Mouse (Mus musculus) neural tube, embryonic 15.5 days (tissue): ENCODE measurements at regions not wholly inside any gene's neighbourhood (a gene's known extent, or its start where the extent isn't known, plus 50 kb on each side); places are given as distances from the start of the nearest gene placed in this dataset.

Experiments
- ATAC-seq: fragments of 200-750 bp; cut with Nextera tagmentation; 2 replicates; pipeline ENCODE4 v1.8.0; 2017; ENCODE audit warnings: mild to moderate bottlenecking, moderate TSS enrichment, moderate library complexity; ENCODE audit not compliant: low FRiP score
- H3K27ac ChIP-seq: fragments of 300-500 bp; sonication (generic); replicated peaks from 2 replicates; pipeline ENCODE4 v1.5.1; 2015; ENCODE audit warnings: mild to moderate bottlenecking, inconsistent platforms
- H3K27me3 ChIP-seq: fragments of 300-500 bp; sonication (generic); replicated peaks from 2 replicates; pipeline ENCODE4 v1.6.1; 2015; ENCODE audit warnings: inconsistent platforms
- H3K36me3 ChIP-seq: fragments of 300-500 bp; sonication (generic); 2 replicates; pipeline ENCODE4 v1.6.1; 2015; ENCODE audit warnings: inconsistent platforms
- H3K4me1 ChIP-seq: fragments of 300-500 bp; sonication (generic); 2 replicates; pipeline ENCODE4 v1.6.1; 2015; ENCODE audit warnings: inconsistent platforms
- H3K4me2 ChIP-seq: fragments of 300-500 bp; sonication (generic); 2 replicates; pipeline ENCODE4 v1.6.1; 2015; ENCODE audit warnings: inconsistent platforms, mild to moderate bottlenecking, moderate library complexity
- H3K4me3 ChIP-seq: fragments of 300-500 bp; sonication (generic); replicated peaks from 2 replicates; pipeline ENCODE4 v1.5.1; 2015; ENCODE audit warnings: mild to moderate bottlenecking, inconsistent platforms
- H3K9ac ChIP-seq: fragments of 300-500 bp; sonication (generic); replicated peaks from 2 replicates; pipeline ENCODE4 v1.6.1; 2015; ENCODE audit warnings: mild to moderate bottlenecking, inconsistent platforms
- H3K9me3 ChIP-seq: fragments of 300-500 bp; sonication (generic); replicated peaks from 2 replicates; pipeline ENCODE4 v1.6.1; 2016; ENCODE audit warnings: inconsistent platforms
- WGBS: fragments of 180-500 bp; shearing (Covaris S2); methylation state at CpG from one replicate; pipeline ENCODE4 v1.1.7; 2015; ENCODE audit warnings: mixed read lengths; 5-methylcytosine and 5-hydroxymethylcytosine counted together

- WGBS, result 38% methylated on average over 4 of the region's 4 CpGs
- Histone ChIP-seq H3K36me3 (no peaks in the 10 kb centered on the region), H3K9me3 (no peaks in the 10 kb centered on the region)
Measured at GRCm38 (mm10) chr5:41051948-41052347, 656.0 kb downstream of the Rab28 start.

GRCm38 (mm10) chr5:41048515-41048914, 659.4 kb downstream of the Rab28 start:
- Histone ChIP-seq H3K9ac (no peak overlapping the region), H3K4me3 (no peak overlapping the region), H3K36me3 (no peaks in the 10 kb centered on the region), H3K9me3 (no peaks in the 10 kb centered on the region), H3K4me1 (no peaks in the 10 kb centered on the region), H3K27ac (no peak overlapping the region), H3K4me2 (no peak overlapping the region), H3K27me3 (peaks cover 5% of the 10 kb centered on the region; the same call in 1 of the 2 replicates)
- peak; percentile 77 for ATAC-seq
- WGBS, result 19% methylated on average over 1 of the region's 1 CpGs

More at GRCm38 (mm10) chr5:41051948-41052347, 656.0 kb downstream of the Rab28 start:
- Histone ChIP-seq H3K27ac (no peak overlapping the region), H3K4me1 (no peaks in the 10 kb centered on the region), H3K9ac (no peak overlapping the region), H3K4me2 (no peak overlapping the region), H3K27me3 (peaks cover 7% of the 10 kb centered on the region; the same call in 1 of the 2 replicates), H3K4me3 (no peak overlapping the region)
- no peak; the same call in 1 of the 2 replicates for ATAC-seq

- ATAC-seq, result no peak
- Histone ChIP-seq H3K27me3 (no peaks in the 10 kb centered on the region), H3K4me1 (no peaks in the 10 kb centered on the region), H3K36me3 (no peaks in the 10 kb centered on the region), H3K27ac (no peak overlapping the region), H3K4me2 (no peak overlapping the region), H3K4me3 (no peak overlapping the region), H3K9ac (no peak overlapping the region), H3K9me3 (no peaks in the 10 kb centered on the region)
- WGBS, result 76% methylated on average over 1 of the region's 1 CpGs
Measured at GRCm38 (mm10) chr5:41045221-41045620, 662.7 kb downstream of the Rab28 start.

- Histone ChIP-seq H3K9me3 (no peaks in the 10 kb centered on the region), H3K4me3 (no peak overlapping the region), H3K27ac (no peak overlapping the region), H3K36me3 (no peaks in the 10 kb centered on the region), H3K4me1 (no peaks in the 10 kb centered on the region), H3K27me3 (no peaks in the 10 kb centered on the region), H3K4me2 (no peak overlapping the region), H3K9ac (no peak overlapping the region)
- peak; percentile 75 for ATAC-seq
Measured at GRCm38 (mm10) chr5:41044465-41044864, 663.5 kb downstream of the Rab28 start.

GRCm38 (mm10) chr5:41038790-41039189, 669.2 kb downstream of the Rab28 start:
- H3K27ac ChIP-seq, result no peak overlapping the region
- H3K9ac ChIP-seq, result no peak overlapping the region
- H3K4me2 ChIP-seq, result no peak overlapping the region
- no peaks in the 10 kb centered on the region for H3K4me1 ChIP-seq
- H3K27me3 ChIP-seq, result no peaks in the 10 kb centered on the region
- H3K36me3 ChIP-seq, result no peaks in the 10 kb centered on the region
- H3K4me3 ChIP-seq, result no peak overlapping the region
- ATAC-seq, result no peak
- 86% methylated on average over 4 of the region's 4 CpGs for WGBS
- no peaks in the 10 kb centered on the region for H3K9me3 ChIP-seq

- 73% methylated on average over 3 of the region's 3 CpGs for WGBS
- Histone ChIP-seq H3K4me1 (no peaks in the 10 kb centered on the region), H3K27ac (no peak overlapping the region), H3K9ac (no peak overlapping the region), H3K27me3 (no peaks in the 10 kb centered on the region), H3K4me2 (no peak overlapping the region), H3K4me3 (no peak overlapping the region), H3K36me3 (no peaks in the 10 kb centered on the region), H3K9me3 (no peaks in the 10 kb centered on the region)
- ATAC-seq, result no peak
Measured at GRCm38 (mm10) chr5:41006692-41007091, 701.3 kb downstream of the Rab28 start.

GRCm38 (mm10) chr5:40986562-40986961, 721.4 kb downstream of the Rab28 start:
- Histone ChIP-seq H3K9me3 (no peaks in the 10 kb centered on the region), H3K27ac (no peak overlapping the region), H3K4me3 (no peak overlapping the region), H3K4me1 (no peaks in the 10 kb centered on the region), H3K27me3 (no peaks in the 10 kb centered on the region), H3K9ac (no peak overlapping the region), H3K4me2 (no peak overlapping the region), H3K36me3 (no peaks in the 10 kb centered on the region)
- 45% methylated on average over 7 of the region's 7 CpGs for WGBS
- ATAC-seq, result no peak

- Histone ChIP-seq H3K4me3 (no peak overlapping the region), H3K4me1 (no peaks in the 10 kb centered on the region), H3K4me2 (no peak overlapping the region), H3K27ac (no peak overlapping the region), H3K9ac (no peak overlapping the region), H3K9me3 (no peaks in the 10 kb centered on the region), H3K27me3 (no peaks in the 10 kb centered on the region), H3K36me3 (no peaks in the 10 kb centered on the region)
- ATAC-seq, result no peak; the same call in 1 of the 2 replicates
- 94% methylated on average over 1 of the region's 1 CpGs for WGBS
Measured at GRCm38 (mm10) chr5:40974892-40975291, 733.1 kb downstream of the Rab28 start.

- Histone ChIP-seq H3K9me3 (no peaks in the 10 kb centered on the region), H3K27me3 (no peaks in the 10 kb centered on the region), H3K27ac (no peak overlapping the region), H3K36me3 (no peaks in the 10 kb centered on the region), H3K9ac (no peak overlapping the region), H3K4me1 (no peaks in the 10 kb centered on the region), H3K4me3 (no peak overlapping the region), H3K4me2 (no peak overlapping the region)
- 1% methylated on average over 4 of the region's 4 CpGs for WGBS
- ATAC-seq, result peak; percentile 95
Measured at GRCm38 (mm10) chr5:40952901-40953595, 754.9 kb downstream of the Rab28 start.

GRCm38 (mm10) chr5:40929127-40929526, 778.8 kb downstream of the Rab28 start:
- H3K4me3 ChIP-seq, result no peak overlapping the region
- H3K4me1 ChIP-seq, result no peaks in the 10 kb centered on the region
- no peak overlapping the region for H3K4me2 ChIP-seq
- H3K27me3 ChIP-seq, result no peaks in the 10 kb centered on the region
- no peak for ATAC-seq
- no peak overlapping the region for H3K27ac ChIP-seq
- no peaks in the 10 kb centered on the region for H3K36me3 ChIP-seq
- H3K9ac ChIP-seq, result no peak overlapping the region
- WGBS, result 80% methylated on average over 3 of the region's 3 CpGs
- no peaks in the 10 kb centered on the region for H3K9me3 ChIP-seq

GRCm38 (mm10) chr5:40920920-40921319, 787.0 kb downstream of the Rab28 start:
- H3K4me1 ChIP-seq, result no peaks in the 10 kb centered on the region
- no peak overlapping the region for H3K4me2 ChIP-seq
- ATAC-seq, result no peak
- no peaks in the 10 kb centered on the region for H3K9me3 ChIP-seq
- no peaks in the 10 kb centered on the region for H3K36me3 ChIP-seq
- H3K4me3 ChIP-seq, result no peak overlapping the region
- 92% methylated on average over 2 of the region's 2 CpGs for WGBS
- H3K27me3 ChIP-seq, result no peaks in the 10 kb centered on the region
- no peak overlapping the region for H3K9ac ChIP-seq
- H3K27ac ChIP-seq, result no peak overlapping the region

- Histone ChIP-seq H3K36me3 (no peaks in the 10 kb centered on the region), H3K4me2 (no peak overlapping the region), H3K9me3 (no peaks in the 10 kb centered on the region), H3K4me1 (no peaks in the 10 kb centered on the region), H3K4me3 (no peak overlapping the region), H3K27me3 (no peaks in the 10 kb centered on the region), H3K27ac (no peak overlapping the region), H3K9ac (no peak overlapping the region)
- WGBS, result 89% methylated on average over 3 of the region's 3 CpGs
- no peak for ATAC-seq
Measured at GRCm38 (mm10) chr5:40908803-40909202, 799.2 kb downstream of the Rab28 start.
